Mouse (Mus musculus) mature B cell (primary cell): ENCODE data around the gene Kctd6.
"Not testable (repeated sequence)": the region's sequence is repeated elsewhere in the genome, so short reads cannot be mapped to it uniquely, and the experiment has no call there.

Experiments
- in situ Hi-C: fragments of 300-500 bp; cut with MboI; formaldehyde crosslinking; loops from 2 replicates; pipeline ENCODE4 v1.14.3; 2019

Kctd6 gene

DNA sequence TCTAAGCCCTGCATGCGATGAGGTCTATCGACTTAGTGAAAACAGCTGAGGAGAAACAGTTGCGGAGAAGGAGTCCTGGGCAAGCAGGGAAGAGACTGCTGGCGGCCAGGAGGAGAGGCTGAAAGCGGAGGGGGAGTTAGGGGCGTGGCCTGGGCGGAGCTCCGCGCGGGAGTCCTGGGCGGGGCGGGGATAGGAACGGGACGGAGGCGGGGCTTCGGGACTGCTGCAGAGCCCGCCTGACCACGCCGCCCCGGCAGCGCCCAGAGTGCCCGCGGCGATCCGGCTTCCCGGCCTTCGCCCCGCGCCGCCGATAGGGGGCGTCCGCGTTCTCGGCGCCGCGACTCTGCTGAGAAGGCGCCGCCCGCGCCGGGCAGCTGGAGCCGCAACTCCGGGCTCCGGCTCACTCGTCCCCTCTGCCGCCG is at the start of gene Kctd6:
Gene Kctd6 (plus strand): TSS at position 338 of the 422 bp plus-strand sequence.
- in situ Hi-C loops, result no loop called here

DNA sequence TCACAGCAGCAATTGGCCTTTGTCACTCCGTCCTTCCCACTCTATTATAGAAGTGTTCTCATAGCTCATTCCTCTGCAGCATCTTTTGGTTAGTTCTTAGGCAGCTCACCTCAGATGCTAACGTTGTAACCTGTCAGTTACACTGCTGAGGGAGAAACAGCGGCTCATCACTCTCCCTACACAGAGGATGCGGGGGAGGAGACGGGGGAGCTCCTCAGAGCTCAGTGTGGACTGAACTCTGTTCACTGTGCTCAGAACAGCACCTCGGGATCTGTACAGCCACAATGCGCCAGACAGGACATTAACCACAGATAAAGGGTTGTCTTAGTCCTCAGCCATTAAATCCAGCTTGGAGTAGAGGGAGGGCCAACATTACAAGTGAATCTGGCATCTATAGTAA is 49.5 kb upstream of the Kctd6 start:
- in situ Hi-C loops, result no loop called here

DNA sequence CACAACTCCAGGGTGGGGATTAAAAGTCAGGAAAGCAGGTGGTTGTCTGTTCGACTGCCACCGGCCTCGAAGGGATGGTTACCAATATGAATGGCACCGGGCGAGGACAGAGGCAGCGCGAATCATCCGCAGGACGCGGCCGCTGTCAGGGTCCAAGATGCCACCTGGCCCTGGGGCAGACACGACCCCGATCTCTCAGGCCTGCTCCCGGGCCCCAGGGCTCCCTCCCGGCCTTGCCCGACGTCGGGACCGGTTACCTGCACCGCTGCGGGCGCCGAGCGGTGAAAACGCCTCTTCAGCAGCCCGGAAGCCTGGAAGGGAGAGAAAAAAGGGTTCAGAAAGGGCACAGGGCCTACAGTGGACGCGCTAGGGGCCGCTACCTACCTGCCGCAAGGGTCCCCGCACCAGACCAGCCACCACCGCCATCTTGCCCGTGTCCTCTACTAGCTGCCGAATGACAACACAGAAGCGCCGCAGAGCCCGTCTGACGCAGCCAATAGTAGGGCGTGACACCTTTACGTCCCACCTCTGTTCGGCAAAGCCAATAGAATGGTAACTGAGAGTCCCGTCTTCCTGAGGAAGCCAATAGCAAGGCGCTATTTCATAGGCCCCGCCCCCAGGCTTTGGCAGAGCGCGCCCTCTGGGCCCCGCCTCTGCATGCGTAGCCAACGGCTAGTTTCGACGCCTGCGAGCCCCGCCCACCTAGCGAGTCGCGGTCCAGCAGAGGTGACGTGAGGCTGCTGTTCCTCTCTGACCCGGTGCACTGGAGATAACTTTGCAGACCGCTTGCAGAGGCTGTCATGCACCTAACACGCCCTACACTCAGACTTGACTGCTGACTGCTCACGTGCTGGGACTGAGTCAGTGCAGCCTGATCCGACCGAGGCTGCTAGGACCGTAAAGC is 41.2 kb upstream of the Kctd6 start, which contains the start of gene Pdhb:
Gene Pdhb (minus strand): TSS at position 519 of the 904 bp plus-strand sequence.
- in situ Hi-C loops, result no loop called here

- in situ Hi-C loops, result not testable (repeated sequence)
Measured at GRCm38 (mm10) chr14:8173542-8174250, 40.2 kb upstream of the Kctd6 start.

DNA sequence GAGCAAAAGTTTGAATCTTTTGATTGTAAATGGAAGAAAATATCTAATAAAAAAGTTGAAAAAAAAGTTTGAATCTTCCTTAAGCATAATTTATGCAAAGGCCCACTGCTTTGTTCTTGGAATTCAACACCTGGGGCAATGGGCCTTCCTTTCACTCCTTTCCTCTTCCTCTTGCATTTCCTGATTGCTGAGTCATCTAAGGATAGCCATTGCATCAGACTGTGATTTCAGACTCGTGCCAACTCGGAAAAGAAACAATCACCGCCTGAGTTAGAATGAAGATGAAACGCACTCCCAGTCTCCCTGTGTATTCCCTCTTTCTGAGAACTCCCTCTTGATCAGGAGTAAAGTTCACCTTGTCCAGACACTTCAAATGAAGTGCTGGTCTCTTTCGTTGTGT is 39.3 kb upstream of the Kctd6 start:
- in situ Hi-C loops, result no loop called here

DNA sequence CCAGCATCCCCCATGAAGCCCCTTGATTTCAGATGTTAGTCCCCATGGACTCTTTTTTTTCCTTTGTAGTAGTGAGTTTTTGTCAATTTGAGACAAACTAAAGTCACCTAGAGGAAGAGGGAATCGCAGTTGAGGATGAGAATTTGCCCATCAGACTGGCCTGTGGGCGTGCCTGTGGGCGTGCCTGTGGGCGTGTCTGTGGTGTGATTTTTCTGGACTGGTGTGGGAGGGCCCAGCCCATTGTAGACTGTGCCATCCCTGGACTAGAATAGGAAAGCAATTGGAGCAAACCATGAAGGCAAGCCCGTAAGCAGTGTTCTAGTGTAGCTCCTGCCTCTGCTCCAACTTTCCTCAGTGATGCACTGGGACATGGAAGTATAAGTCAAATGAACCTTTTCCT is 37.7 kb upstream of the Kctd6 start:
- in situ Hi-C loops, result no loop called here

GRCm38 (mm10) chr14:8180371-8181035 is 33.4 kb upstream of the Kctd6 start:
- in situ Hi-C loops, result no loop called here

DNA sequence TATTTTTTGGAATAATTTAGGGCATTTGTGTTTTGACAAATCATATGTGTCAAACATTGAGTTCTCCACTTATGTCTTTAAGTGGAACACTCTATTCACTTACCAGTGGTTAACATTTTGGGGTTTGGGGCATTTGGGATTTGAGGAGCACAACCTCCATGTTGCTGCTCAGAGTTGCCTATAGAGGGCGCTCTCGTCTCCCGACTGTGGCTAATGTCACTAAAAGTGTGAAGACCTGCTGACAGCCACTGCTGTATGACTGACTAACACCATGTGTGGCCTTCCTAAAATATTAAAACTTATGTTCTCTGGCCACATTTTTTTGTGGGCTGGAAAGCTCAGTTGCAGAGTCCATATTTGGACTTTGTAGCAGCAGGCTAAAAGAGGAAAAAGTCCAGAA is 30.6 kb upstream of the Kctd6 start:
- in situ Hi-C loops, result no loop called here

- in situ Hi-C loops, result no loop called here
Measured at GRCm38 (mm10) chr14:8186278-8187045, 27.5 kb upstream of the Kctd6 start.

GRCm38 (mm10) chr14:8190556-8190955 is 23.4 kb upstream of the Kctd6 start:
- in situ Hi-C loops, result no loop called here

DNA sequence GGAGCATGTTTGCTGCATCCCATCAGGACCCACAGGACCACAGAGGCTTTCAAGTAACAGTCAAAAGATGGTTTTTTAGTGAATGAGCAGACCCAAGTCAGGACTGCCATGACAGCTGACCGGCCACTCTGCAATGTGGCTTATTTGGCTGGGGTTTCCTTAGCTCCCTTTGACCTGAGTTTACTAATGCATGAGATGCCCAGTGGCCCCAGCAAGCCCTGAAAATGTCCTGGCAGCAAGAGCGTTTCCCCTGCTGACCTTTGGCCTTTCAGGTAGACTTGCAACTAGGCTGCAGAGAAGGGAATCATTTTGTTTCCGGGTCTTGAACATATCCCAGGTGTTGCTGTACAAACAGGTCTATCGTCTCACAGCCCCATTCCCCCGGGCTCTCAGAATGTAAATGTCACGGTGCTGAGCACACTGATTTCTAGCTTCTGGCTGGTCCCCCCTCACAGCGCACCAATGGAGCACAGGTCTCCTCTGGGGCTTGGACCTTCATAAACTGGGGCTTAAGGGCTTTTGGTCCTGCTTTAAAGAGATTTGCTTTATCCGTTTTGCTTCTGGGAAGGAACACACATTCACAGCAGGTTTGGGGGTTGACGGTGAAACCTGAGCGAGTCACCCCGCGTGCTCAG is 22.5 kb upstream of the Kctd6 start:
- in situ Hi-C loops, result no loop called here

DNA sequence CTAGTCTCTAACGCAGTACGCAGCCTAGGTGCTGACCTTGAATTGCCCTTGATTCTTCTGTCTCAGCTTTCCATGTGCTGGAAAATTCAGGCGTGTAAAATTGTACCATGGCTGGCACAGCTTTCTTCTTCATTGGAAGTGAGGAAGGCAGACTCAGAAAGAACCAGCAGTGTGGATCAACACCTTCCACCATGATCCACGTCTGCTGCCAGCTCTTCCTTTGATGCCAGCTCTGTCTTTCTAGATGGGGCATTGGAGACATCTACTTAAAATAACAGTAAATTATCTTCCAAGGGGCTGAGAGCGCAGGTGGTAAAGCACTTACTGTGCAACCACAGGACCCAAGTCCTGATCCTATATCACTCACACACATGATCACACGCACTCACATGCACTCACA is 21.2 kb upstream of the Kctd6 start:
- in situ Hi-C loops, result no loop called here

GRCm38 (mm10) chr14:8200769-8201168 is 13.2 kb upstream of the Kctd6 start:
- in situ Hi-C loops, result no loop called here

DNA sequence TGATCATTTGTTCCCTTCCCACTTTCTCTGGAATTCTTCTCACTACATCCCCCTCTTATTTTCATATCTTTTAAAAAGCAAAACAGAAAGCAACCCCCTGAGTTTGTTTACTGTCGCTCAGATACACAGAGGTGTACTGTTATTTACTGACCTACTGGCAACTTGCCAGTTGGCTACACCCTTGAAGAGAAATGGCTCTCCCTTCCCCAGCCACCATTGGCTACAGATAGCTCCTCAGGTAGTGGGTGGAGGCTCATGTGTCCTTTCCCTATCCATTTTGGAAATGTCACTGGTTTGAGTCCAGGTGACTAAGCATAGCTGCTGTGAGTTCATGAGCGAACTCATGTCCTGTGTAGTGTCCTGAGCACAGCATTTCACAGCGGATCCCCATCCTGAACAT is 12.2 kb upstream of the Kctd6 start:
- in situ Hi-C loops, result no loop called here

GRCm38 (mm10) chr14:8206179-8206910 is 7.6 kb upstream of the Kctd6 start:
- in situ Hi-C loops, result no loop called here

DNA sequence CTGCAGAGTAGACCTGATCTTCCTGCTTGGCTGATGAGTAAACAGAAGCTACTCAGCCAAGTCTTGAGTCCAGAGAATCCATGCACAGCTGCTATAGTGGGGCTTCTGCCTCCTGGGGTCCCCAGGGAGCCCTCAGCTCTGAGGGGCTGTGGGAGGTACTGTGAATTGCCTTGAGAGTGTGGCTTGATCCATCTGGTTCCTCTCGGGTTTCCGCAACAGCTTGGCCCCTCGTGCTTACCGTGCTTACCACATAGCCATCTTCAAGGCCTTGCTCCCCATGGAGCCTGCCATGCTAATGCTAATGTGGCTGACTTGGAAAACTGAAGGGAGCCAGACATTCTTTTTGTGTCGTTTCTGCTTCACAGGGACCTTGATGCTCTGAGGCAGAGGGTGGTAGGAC is 6.8 kb upstream of the Kctd6 start:
- in situ Hi-C loops, result no loop called here

DNA sequence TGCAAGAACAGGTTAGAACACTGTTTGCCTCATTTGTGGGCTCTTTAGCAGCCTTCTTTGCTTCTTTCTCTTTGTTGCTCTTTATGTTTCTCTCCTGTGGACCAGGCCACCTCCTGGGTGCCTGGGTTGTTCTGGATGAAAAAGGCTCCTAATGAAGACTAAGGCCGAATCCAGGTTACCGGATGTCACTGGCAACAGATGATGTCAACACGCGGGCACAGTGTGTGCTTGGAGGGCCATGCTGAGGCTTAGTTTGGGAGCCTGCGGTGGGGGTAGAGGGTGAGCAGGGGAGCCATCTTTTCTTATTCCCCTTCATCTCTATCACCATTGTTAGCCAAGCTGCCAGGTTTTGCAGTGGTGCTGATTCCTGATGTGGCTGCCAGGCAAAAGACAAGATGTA is 6.4 kb upstream of the Kctd6 start:
- in situ Hi-C loops, result no loop called here

GRCm38 (mm10) chr14:8208876-8209275 is 5.1 kb upstream of the Kctd6 start:
- in situ Hi-C loops, result no loop called here

DNA sequence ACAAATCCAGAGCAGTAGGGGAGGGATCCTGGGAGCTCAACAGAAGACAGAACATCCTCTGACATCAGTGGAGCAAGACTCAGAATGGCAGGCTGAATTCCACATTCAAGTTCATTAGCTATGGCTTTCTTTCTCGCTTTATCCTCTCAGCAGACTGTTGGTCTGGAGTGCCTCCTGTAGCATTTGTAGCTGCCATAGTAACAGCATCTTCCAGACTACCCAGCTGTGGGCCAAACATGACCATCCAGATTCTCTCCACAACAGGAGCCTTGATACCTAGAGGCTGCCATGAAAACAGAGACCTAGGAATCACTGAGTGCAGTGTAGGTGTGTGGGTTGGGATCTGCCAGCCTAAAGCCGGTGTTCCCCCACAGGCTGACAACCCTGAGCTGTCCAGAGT is 4.0 kb upstream of the Kctd6 start:
- in situ Hi-C loops, result no loop called here

- in situ Hi-C loops, result no loop called here
Measured at GRCm38 (mm10) chr14:8212996-8213395, 944 bp upstream of the Kctd6 start.
